Mouse (Mus musculus) ES-E14 (cell line): ENCODE measurements at regions not wholly inside any gene's neighbourhood (a gene's known extent, or its start where the extent isn't known, plus 50 kb on each side); places are given as distances from the start of the nearest gene placed in this dataset.

Experiments used
- CHD2 ChIP-seq: IDR thresholded peaks from 2 replicates; pipeline ENCODE4 v1.6.1; 2014; ENCODE audit warnings: mild to moderate bottlenecking, low read depth, low read length, inconsistent platforms
- MAFK ChIP-seq: IDR thresholded peaks from 2 replicates; pipeline ENCODE4 v1.6.1; 2014; ENCODE audit warnings: mild to moderate bottlenecking, low read depth, low read length, inconsistent platforms; ENCODE audit not compliant: insufficient read depth

- TF ChIP-seq CHD2 (no peak), MAFK (no peak)
These were observed 187.4 kb upstream of the BB014433 start for GRCm38 (mm10) chr8:15233241-15233640.
